Comparison of ENCODE assay signal across 15 mouse cellular contexts in the genomic region with DNA sequence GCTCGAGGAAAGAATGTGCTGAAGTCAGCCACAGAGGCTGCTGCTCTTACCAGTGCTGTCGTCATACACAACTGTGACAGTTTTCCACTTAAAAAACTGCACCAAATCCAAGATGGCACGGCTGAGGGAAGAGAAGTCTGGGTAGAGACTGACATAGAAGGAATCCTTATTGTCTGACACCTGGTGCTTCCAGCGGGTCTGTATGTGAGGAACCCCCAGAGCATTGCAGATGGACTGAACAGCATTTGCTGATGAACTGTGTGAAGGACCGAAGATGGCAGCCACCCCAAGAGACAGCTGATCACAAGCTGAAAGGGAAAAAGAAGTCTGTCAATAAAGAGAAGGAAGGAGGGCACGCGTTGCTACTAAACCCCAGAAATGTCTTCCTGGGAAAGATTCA.
A peak's percentile ranks its signal among the peaks of the same experiment; 100 is the strongest.
DNase-seq lines count a peak whose midpoint lies in the region; ATAC-seq and TF ChIP-seq lines count a peak whose summit lies in the region.
"Had no signal": no experiment of that assay in that cellular context is flagged by ENCODE, and none has a peak within 500 bp of the region (broad histone marks: within the 10 kb centered on the region; RNA-seq: fewer than 3 reads in every experiment).

No protein-coding gene starts in this region.

- no peaks in the 10 kb centered on the region for H3K4me1 ChIP-seq in forebrain, embryonic 13.5 days
- no peaks in the 10 kb centered on the region for H3K4me1 ChIP-seq in forebrain, embryonic 11.5 days (replicated peaks; ENCODE audit: control insufficient read depth, insufficient read depth, low read length)
- H3K4me1 ChIP-seq in forebrain, embryonic 15.5 days, result peaks cover 2% of the 10 kb centered on the region; the same call in 1 of the 2 replicates
- no peaks in the 10 kb centered on the region for H3K4me1 ChIP-seq in forebrain, embryonic 12.5 days
- no peaks in the 10 kb centered on the region for H3K4me1 ChIP-seq in forebrain, postnatal 0 days (ENCODE audit: insufficient read depth)
- H3K4me1 ChIP-seq: embryonic facial prominence, embryonic 10.5 days; embryonic facial prominence, embryonic 12.5 days had no signal

- no peak overlapping the region for H3K4me2 ChIP-seq in forebrain, embryonic 13.5 days
- H3K4me2 ChIP-seq in forebrain, embryonic 11.5 days (ENCODE audit: low read depth, low read length, severe bottlenecking), result no peak overlapping the region
- H3K4me2 ChIP-seq in forebrain, embryonic 15.5 days (replicated peaks), result no peak overlapping the region
- no peak overlapping the region for H3K4me2 ChIP-seq in forebrain, embryonic 12.5 days
- H3K4me2 ChIP-seq in forebrain, postnatal 0 days (ENCODE audit: low read depth), result no peak overlapping the region
- H3K4me2 ChIP-seq: embryonic facial prominence, embryonic 12.5 days had no signal

- 0 out of 2 replicates have a peak, but pooled peaks have one; percentile 36 for ATAC-seq in forebrain, embryonic 13.5 days
- no peak for ATAC-seq in forebrain, embryonic 11.5 days (replicated peaks; ENCODE audit: low FRiP score)
- ATAC-seq in forebrain, embryonic 15.5 days (replicated peaks), result 0 out of 2 replicates have a peak, but pooled peaks have one; percentile 35
- no peak for ATAC-seq in forebrain, embryonic 12.5 days (ENCODE audit: low FRiP score)
- ATAC-seq in forebrain, postnatal 0 days, result peak; percentile 73; the same call in 1 of the 2 replicates

- TF ChIP-seq POLR2A in brain, embryonic 14.5 days (IDR thresholded peaks at IDR 0.05; ENCODE audit: borderline replicate concordance, extremely low read depth, insufficient read depth, insufficient read length, poor library complexity, severe bottlenecking), result no peak

- H3K27ac ChIP-seq in forebrain, embryonic 13.5 days, result no peak overlapping the region
- no peak overlapping the region for H3K27ac ChIP-seq in forebrain, embryonic 11.5 days (ENCODE audit: low read depth, low read length)
- no peak overlapping the region for H3K27ac ChIP-seq in forebrain, embryonic 15.5 days (replicated peaks)
- no peak overlapping the region for H3K27ac ChIP-seq in forebrain, embryonic 12.5 days
- H3K27ac ChIP-seq in forebrain, postnatal 0 days (ENCODE audit: low read depth, low read length), result no peak overlapping the region
- H3K27ac ChIP-seq: embryonic facial prominence, embryonic 10.5 days; embryonic facial prominence, embryonic 12.5 days had no signal

- H3K9me3 ChIP-seq in forebrain, embryonic 13.5 days (replicated peaks), result no peaks in the 10 kb centered on the region
- H3K9me3 ChIP-seq in forebrain, embryonic 11.5 days (ENCODE audit: control insufficient read depth, low read length), result no peaks in the 10 kb centered on the region
- no peaks in the 10 kb centered on the region for H3K9me3 ChIP-seq in forebrain, embryonic 15.5 days
- no peaks in the 10 kb centered on the region for H3K9me3 ChIP-seq in forebrain, embryonic 12.5 days
- H3K9me3 ChIP-seq in forebrain, postnatal 0 days (ENCODE audit: low read length), result no peaks in the 10 kb centered on the region
- H3K9me3 ChIP-seq: embryonic facial prominence, embryonic 10.5 days; embryonic facial prominence, embryonic 12.5 days had no signal

- no peak overlapping the region for H3K4me3 ChIP-seq in forebrain, embryonic 13.5 days
- H3K4me3 ChIP-seq in forebrain, embryonic 11.5 days (ENCODE audit: low read depth, low read length), result no peak overlapping the region
- H3K4me3 ChIP-seq in forebrain, embryonic 15.5 days, result no peak overlapping the region
- H3K4me3 ChIP-seq in forebrain, embryonic 12.5 days (replicated peaks), result no peak overlapping the region
- no peak overlapping the region for H3K4me3 ChIP-seq in forebrain, postnatal 0 days (ENCODE audit: low read depth, low read length)
- H3K4me3 ChIP-seq: embryonic facial prominence, embryonic 10.5 days; embryonic facial prominence, embryonic 12.5 days had no signal

- H3K9ac ChIP-seq in forebrain, embryonic 13.5 days, result no peak overlapping the region
- no peak overlapping the region for H3K9ac ChIP-seq in forebrain, embryonic 11.5 days (ENCODE audit: low read length)
- no peak overlapping the region for H3K9ac ChIP-seq in forebrain, embryonic 15.5 days (replicated peaks)
- H3K9ac ChIP-seq in forebrain, embryonic 12.5 days, result no peak overlapping the region
- H3K9ac ChIP-seq in forebrain, postnatal 0 days, result no peak overlapping the region
- H3K9ac ChIP-seq: embryonic facial prominence, embryonic 12.5 days had no signal

- WGBS in forebrain, embryonic 13.5 days, result 75% methylated on average over 7 of the region's 7 CpGs
- WGBS in forebrain, embryonic 11.5 days, result 88% methylated on average over 7 of the region's 7 CpGs
- whole genome bisulfite sequencing in forebrain, embryonic 15.5 days, result 68% methylated on average over 7 of the region's 7 CpGs
- WGBS in forebrain, embryonic 12.5 days, result 85% methylated on average over 7 of the region's 7 CpGs
- WGBS in forebrain, postnatal 0 days, result 75% methylated on average over 7 of the region's 7 CpGs

- H3K27me3 ChIP-seq in forebrain, embryonic 13.5 days, result no peaks in the 10 kb centered on the region
- H3K27me3 ChIP-seq in forebrain, embryonic 11.5 days (ENCODE audit: control insufficient read depth, insufficient read depth, low read length), result no peaks in the 10 kb centered on the region
- no peaks in the 10 kb centered on the region for H3K27me3 ChIP-seq in forebrain, embryonic 15.5 days
- H3K27me3 ChIP-seq in forebrain, embryonic 12.5 days, result no peaks in the 10 kb centered on the region
- no peaks in the 10 kb centered on the region for H3K27me3 ChIP-seq in forebrain, postnatal 0 days (ENCODE audit: insufficient read depth, low read length)
- H3K27me3 ChIP-seq: embryonic facial prominence, embryonic 12.5 days had no signal

- peaks cover 9% of the 10 kb centered on the region; the same call in 1 of the 2 replicates for H3K36me3 ChIP-seq in forebrain, embryonic 13.5 days (ENCODE audit: poor library complexity, severe bottlenecking)
- H3K36me3 ChIP-seq in forebrain, embryonic 11.5 days (ENCODE audit: control insufficient read depth, insufficient read depth, low read length), result no peaks in the 10 kb centered on the region
- H3K36me3 ChIP-seq in forebrain, embryonic 15.5 days, result no peaks in the 10 kb centered on the region
- 0 out of 2 replicates have a peak, but pooled peaks cover 5% of the 10 kb centered on the region for H3K36me3 ChIP-seq in forebrain, embryonic 12.5 days (replicated peaks)
- H3K36me3 ChIP-seq in forebrain, postnatal 0 days (ENCODE audit: insufficient read depth), result 0 out of 2 replicates have a peak, but pooled peaks cover 3% of the 10 kb centered on the region
- H3K36me3 ChIP-seq: embryonic facial prominence, embryonic 10.5 days; embryonic facial prominence, embryonic 12.5 days had no signal

- no peak for TF ChIP-seq CTCF in brain, embryonic 14.5 days (IDR thresholded peaks at IDR 0.05; ENCODE audit: borderline replicate concordance, extremely low read depth, insufficient read depth, insufficient read length)
- no peak for TF ChIP-seq CTCF in forebrain, postnatal 0 days (IDR thresholded peaks at IDR 0.05; ENCODE audit: low read depth)

- DNase-seq in forebrain, embryonic 11.5 days (ENCODE audit: low spot score), result no peak
- DNase-seq in brain, embryonic 14.5 days (ENCODE audit: low read depth), result peak; percentile 50
- peak; percentile 24 for DNase-seq in forebrain, postnatal 0 days
- DNase-seq in B cell, adult 2 months, result no peak
- DNase-seq: adrenal gland, adult 2 months; adrenal gland, postnatal 10 days; adrenal gland, postnatal 25 days; cerebellum, adult 11-12 months; cerebellum, adult 2 months; cerebellum, adult 9-10 months had no signal

Comparison
In these comparisons a context has a peak if more than half of its experiments do, and no peak if none do; other contexts are left out.
1. ATAC-seq: peak in forebrain, embryonic 13.5 days (single experiment), forebrain, embryonic 15.5 days (single experiment) and forebrain, postnatal 0 days (single experiment); none in forebrain, embryonic 11.5 days (single experiment) and forebrain, embryonic 12.5 days (single experiment).
2. DNase-seq: peak in brain, embryonic 14.5 days (single experiment) and forebrain, postnatal 0 days (single experiment); none in forebrain, embryonic 11.5 days (single experiment) and B cell, adult 2 months (0 of 2).